26 mouse cellular contexts compared by ENCODE assay signal in genomic region chr4:117556372-117556771, GRCm38 (mm10). TPM values are rescaled to one million over a fixed set of nuclear protein-coding genes. Genes with fewer than 3 reads are reported as not detected.
A peak's percentile ranks its signal among the peaks of the same experiment; 100 is the strongest.
DNase-seq lines count a peak whose midpoint lies in the region; ATAC-seq lines count a peak whose summit lies in the region.
"Had no signal": no experiment of that assay in that cellular context is flagged by ENCODE, and none has a peak within 500 bp of the region (broad histone marks: within the 10 kb centered on the region; RNA-seq: fewer than 3 reads in every experiment).

No protein-coding gene starts in this region.

- no peak for ATAC-seq in embryonic facial prominence, embryonic 15.5 days (ENCODE audit: insufficient number of reproducible peaks, low FRiP score, low TSS enrichment, low read depth)
- ATAC-seq in hindbrain, embryonic 15.5 days (ENCODE audit: low FRiP score, low read depth): peak; percentile 61
- ATAC-seq in hindbrain, embryonic 11.5 days (ENCODE audit: low FRiP score): no peak
- ATAC-seq in limb, embryonic 12.5 days (ENCODE audit: insufficient number of reproducible peaks, insufficient read depth, low FRiP score, low TSS enrichment, low read depth): no peak
- ATAC-seq in midbrain, embryonic 16.5 days: peak; percentile 70; the same call in 1 of the 2 replicates
- no peak for ATAC-seq in megakaryocyte, adult 5-6 weeks (ENCODE audit: poor library complexity, severe bottlenecking)
- ATAC-seq: forebrain, embryonic 16.5 days had no signal

- no peak overlapping the region for H3K4me3 ChIP-seq in embryonic facial prominence, embryonic 15.5 days (replicated peaks)
- no peak overlapping the region for H3K4me3 ChIP-seq in embryonic facial prominence, embryonic 10.5 days
- no peak overlapping the region for H3K4me3 ChIP-seq in hindbrain, embryonic 15.5 days
- H3K4me3 ChIP-seq in hindbrain, embryonic 11.5 days (ENCODE audit: low read depth, low read length): no peak overlapping the region
- H3K4me3 ChIP-seq in limb, embryonic 12.5 days (replicated peaks): no peak overlapping the region
- no peak overlapping the region for H3K4me3 ChIP-seq in midbrain, embryonic 16.5 days (ENCODE audit: low read depth, low read length)
- H3K4me3 ChIP-seq: heart, embryonic 15.5 days; liver, embryonic 15.5 days; lung, embryonic 15.5 days; myocyte; neural tube, embryonic 13.5 days; stomach, embryonic 15.5 days had no signal

- H3K4me1 ChIP-seq in embryonic facial prominence, embryonic 15.5 days: peaks cover 30% of the 10 kb centered on the region
- H3K4me1 ChIP-seq in embryonic facial prominence, embryonic 10.5 days: peaks cover 17% of the 10 kb centered on the region
- peaks cover 31% of the 10 kb centered on the region for H3K4me1 ChIP-seq in hindbrain, embryonic 15.5 days (replicated peaks)
- no peaks in the 10 kb centered on the region; the same call in 1 of the 2 replicates for H3K4me1 ChIP-seq in hindbrain, embryonic 11.5 days (replicated peaks; ENCODE audit: control insufficient read depth, insufficient read depth, low read length)
- peaks cover 23% of the 10 kb centered on the region for H3K4me1 ChIP-seq in limb, embryonic 12.5 days (replicated peaks)
- peaks cover 16% of the 10 kb centered on the region for H3K4me1 ChIP-seq in midbrain, embryonic 16.5 days (ENCODE audit: control insufficient read depth, insufficient read depth, low read length)

- no peaks in the 10 kb centered on the region for H3K9me3 ChIP-seq in embryonic facial prominence, embryonic 15.5 days (replicated peaks)
- H3K9me3 ChIP-seq in embryonic facial prominence, embryonic 10.5 days: no peaks in the 10 kb centered on the region
- H3K9me3 ChIP-seq in hindbrain, embryonic 15.5 days: no peaks in the 10 kb centered on the region
- H3K9me3 ChIP-seq in hindbrain, embryonic 11.5 days (ENCODE audit: control insufficient read depth, low read length): no peaks in the 10 kb centered on the region
- no peaks in the 10 kb centered on the region for H3K9me3 ChIP-seq in limb, embryonic 12.5 days
- no peaks in the 10 kb centered on the region for H3K9me3 ChIP-seq in midbrain, embryonic 16.5 days (replicated peaks; ENCODE audit: control insufficient read depth, low read length, poor library complexity, severe bottlenecking)
- H3K9me3 ChIP-seq: heart, embryonic 15.5 days; liver, embryonic 15.5 days; lung, embryonic 15.5 days; neural tube, embryonic 13.5 days; stomach, embryonic 15.5 days had no signal

- H3K27me3 ChIP-seq in embryonic facial prominence, embryonic 15.5 days: no peaks in the 10 kb centered on the region
- H3K27me3 ChIP-seq in embryonic facial prominence, embryonic 10.5 days (replicated peaks; ENCODE audit: low read depth, poor library complexity, severe bottlenecking): no peaks in the 10 kb centered on the region
- no peaks in the 10 kb centered on the region for H3K27me3 ChIP-seq in hindbrain, embryonic 15.5 days
- H3K27me3 ChIP-seq in hindbrain, embryonic 11.5 days (ENCODE audit: control insufficient read depth, insufficient read depth, low read length): no peaks in the 10 kb centered on the region
- H3K27me3 ChIP-seq in limb, embryonic 12.5 days: no peaks in the 10 kb centered on the region
- H3K27me3 ChIP-seq in midbrain, embryonic 16.5 days (ENCODE audit: control insufficient read depth, insufficient read depth, low read depth, low read length): no peaks in the 10 kb centered on the region
- H3K27me3 ChIP-seq: heart, embryonic 15.5 days; liver, embryonic 15.5 days; lung, embryonic 15.5 days; neural tube, embryonic 13.5 days; stomach, embryonic 15.5 days had no signal

- no peak overlapping the region for H3K9ac ChIP-seq in embryonic facial prominence, embryonic 15.5 days
- no peak overlapping the region for H3K9ac ChIP-seq in hindbrain, embryonic 15.5 days
- no peak overlapping the region for H3K9ac ChIP-seq in hindbrain, embryonic 11.5 days (ENCODE audit: low read depth, low read length)
- H3K9ac ChIP-seq in limb, embryonic 12.5 days (replicated peaks): no peak overlapping the region
- no peak overlapping the region for H3K9ac ChIP-seq in midbrain, embryonic 16.5 days (ENCODE audit: low read depth, low read length)
- H3K9ac ChIP-seq: heart, embryonic 15.5 days; liver, embryonic 15.5 days; lung, embryonic 15.5 days; neural tube, embryonic 13.5 days; stomach, embryonic 15.5 days had no signal

- no peak for DNase-seq in embryonic facial prominence, embryonic 10.5 days (ENCODE audit: low spot score)
- no peak for DNase-seq in hindbrain, embryonic 11.5 days (ENCODE audit: low spot score)
- DNase-seq in spleen, postnatal 4 days (ENCODE audit: low spot score in 2 of 2): no peak
- DNase-seq: adrenal gland, postnatal 25 days; cerebellum, adult 9-11 months; gastrocnemius, postnatal 25 days; heart, postnatal 36 days; kidney, adult 9 months; kidney, postnatal 14 days; liver; lung, postnatal 36 days; right cerebral cortex, adult 18-20 months; right cerebral cortex, postnatal 4 days; thymus, postnatal 36 days had no signal

- H3K36me3 ChIP-seq in embryonic facial prominence, embryonic 15.5 days: peaks cover 5% of the 10 kb centered on the region; the same call in 1 of the 2 replicates
- peaks cover 20% of the 10 kb centered on the region for H3K36me3 ChIP-seq in embryonic facial prominence, embryonic 10.5 days (replicated peaks)
- no peaks in the 10 kb centered on the region for H3K36me3 ChIP-seq in hindbrain, embryonic 15.5 days
- no peaks in the 10 kb centered on the region for H3K36me3 ChIP-seq in hindbrain, embryonic 11.5 days (ENCODE audit: control insufficient read depth, insufficient read depth, low read length)
- H3K36me3 ChIP-seq in limb, embryonic 12.5 days: peaks cover 24% of the 10 kb centered on the region; the same call in 1 of the 2 replicates
- no peaks in the 10 kb centered on the region for H3K36me3 ChIP-seq in midbrain, embryonic 16.5 days (ENCODE audit: control insufficient read depth, insufficient read depth, low read length)
- H3K36me3 ChIP-seq: heart, embryonic 15.5 days; liver, embryonic 15.5 days; lung, embryonic 15.5 days; neural tube, embryonic 13.5 days had no signal

- 0 out of 2 replicates have a peak overlapping the region, but pooled peaks have one; percentile 11 for H3K27ac ChIP-seq in embryonic facial prominence, embryonic 15.5 days (replicated peaks)
- H3K27ac ChIP-seq in embryonic facial prominence, embryonic 10.5 days (replicated peaks): no peak overlapping the region
- H3K27ac ChIP-seq in hindbrain, embryonic 15.5 days (replicated peaks): no peak overlapping the region
- H3K27ac ChIP-seq in hindbrain, embryonic 11.5 days (ENCODE audit: low read depth, low read length): no peak overlapping the region
- H3K27ac ChIP-seq in limb, embryonic 12.5 days: peak overlapping the region; percentile 19; the same call in 1 of the 2 replicates
- no peak overlapping the region for H3K27ac ChIP-seq in midbrain, embryonic 16.5 days (ENCODE audit: low read length)
- H3K27ac ChIP-seq: heart, embryonic 15.5 days; liver, embryonic 15.5 days; lung, embryonic 15.5 days; neural tube, embryonic 13.5 days; stomach, embryonic 15.5 days had no signal

- H3K4me2 ChIP-seq in embryonic facial prominence, embryonic 15.5 days (replicated peaks): no peak overlapping the region
- H3K4me2 ChIP-seq in hindbrain, embryonic 15.5 days: no peak overlapping the region
- no peak overlapping the region for H3K4me2 ChIP-seq in hindbrain, embryonic 11.5 days (replicated peaks; ENCODE audit: low read depth, low read length)
- H3K4me2 ChIP-seq in limb, embryonic 12.5 days: no peak overlapping the region
- no peak overlapping the region for H3K4me2 ChIP-seq in midbrain, embryonic 16.5 days (ENCODE audit: low read length)
- H3K4me2 ChIP-seq: heart, embryonic 15.5 days; liver, embryonic 15.5 days; lung, embryonic 15.5 days; neural tube, embryonic 13.5 days; stomach, embryonic 15.5 days had no signal

- 27% methylated on average over 5 of the region's 5 CpGs for WGBS in embryonic facial prominence, embryonic 15.5 days
- WGBS in embryonic facial prominence, embryonic 10.5 days: 38% methylated on average over 5 of the region's 5 CpGs
- 16% methylated on average over 5 of the region's 5 CpGs for WGBS in hindbrain, embryonic 15.5 days
- WGBS in hindbrain, embryonic 11.5 days: 36% methylated on average over 5 of the region's 5 CpGs
- 13% methylated on average over 5 of the region's 5 CpGs for WGBS in limb, embryonic 12.5 days
- WGBS in midbrain, embryonic 16.5 days: 15% methylated on average over 5 of the region's 5 CpGs

RNA-seq across cellular contexts. Expression of gene Eri3, which starts 6.2 kb away (rescaled TPM):
- polyA plus RNA-seq in embryonic facial prominence, embryonic 15.5 days (2015; fragmentation: Nextera tagmentation; extraction: Ambion mirVana): 159 and 169 TPM in 2 replicates
- 121 and 132 TPM in 2 replicates for polyA plus RNA-seq in embryonic facial prominence, embryonic 10.5 days (2016; fragmentation: Nextera tagmentation; extraction: Ambion mirVana)
- polyA plus RNA-seq in hindbrain, embryonic 15.5 days (2015; fragmentation: Nextera tagmentation; extraction: Ambion mirVana): 266 and 267 TPM in 2 replicates
- polyA plus RNA-seq in hindbrain, embryonic 11.5 days (2014; fragmentation: Nextera tagmentation; extraction: Ambion mirVana): 110 and 119 TPM in 2 replicates
- 161 and 166 TPM in 2 replicates for polyA plus RNA-seq in limb, embryonic 12.5 days (2016; fragmentation: Nextera tagmentation; extraction: Ambion mirVana)
- 256 and 282 TPM in 2 replicates for polyA plus RNA-seq in midbrain, embryonic 16.5 days (2015; fragmentation: Nextera tagmentation; extraction: Ambion mirVana)
- total RNA-seq in megakaryocyte, adult 5-6 weeks (2015): 36.8 and 39.7 TPM in 2 replicates
- 12.9 and 13.3 TPM in 2 replicates for total RNA-seq in megakaryocyte, adult 5-6 weeks (2017)

RNA-seq across cellular contexts. Expression of gene Rnf220, which starts 59.5 kb away (rescaled TPM):
- polyA plus RNA-seq in embryonic facial prominence, embryonic 15.5 days (2015; fragmentation: Nextera tagmentation; extraction: Ambion mirVana): 77.6 and 79.2 TPM in 2 replicates
- 94.6 and 94.8 TPM in 2 replicates for polyA plus RNA-seq in embryonic facial prominence, embryonic 10.5 days (2016; fragmentation: Nextera tagmentation; extraction: Ambion mirVana)
- 108 and 122 TPM in 2 replicates for polyA plus RNA-seq in hindbrain, embryonic 15.5 days (2015; fragmentation: Nextera tagmentation; extraction: Ambion mirVana)
- polyA plus RNA-seq in hindbrain, embryonic 11.5 days (2014; fragmentation: Nextera tagmentation; extraction: Ambion mirVana): 54.1 and 55.5 TPM in 2 replicates
- 112 and 119 TPM in 2 replicates for polyA plus RNA-seq in limb, embryonic 12.5 days (2016; fragmentation: Nextera tagmentation; extraction: Ambion mirVana)
- polyA plus RNA-seq in midbrain, embryonic 16.5 days (2015; fragmentation: Nextera tagmentation; extraction: Ambion mirVana): 137 and 150 TPM in 2 replicates
- total RNA-seq in megakaryocyte, adult 5-6 weeks (2015): 38.7 and 40.6 TPM in 2 replicates
- total RNA-seq in megakaryocyte, adult 5-6 weeks (2017): 76.7 and 84.3 TPM in 2 replicates

Comparison
In these comparisons a context has a peak if more than half of its experiments do, and no peak if none do; other contexts are left out.
1. ATAC-seq: peak in hindbrain, embryonic 15.5 days (single experiment) and midbrain, embryonic 16.5 days (single experiment); none in embryonic facial prominence, embryonic 15.5 days (single experiment), hindbrain, embryonic 11.5 days (single experiment), limb, embryonic 12.5 days (single experiment) and megakaryocyte, adult 5-6 weeks (single experiment).
2. H3K27ac ChIP-seq: peak in embryonic facial prominence, embryonic 15.5 days (single experiment) and limb, embryonic 12.5 days (single experiment); none in embryonic facial prominence, embryonic 10.5 days (single experiment), hindbrain, embryonic 15.5 days (single experiment), hindbrain, embryonic 11.5 days (single experiment) and midbrain, embryonic 16.5 days (single experiment).